Mouse (Mus musculus): ENCODE results near the gene Prrx1. TPM values are rescaled to one million over a fixed set of nuclear protein-coding genes. Genes with fewer than 3 reads are reported as not detected.

The Prrx1 gene
- total RNA-seq, 2 experiments from 2014 or later: 5.2 to 5.3 TPM

Other genes with a start within 250 kb of the Prrx1 start
- not detected for gene Mroh9, start 228.0 kb downstream of the Prrx1 start, total RNA-seq (2021)
- gene Gorab, start 90.0 kb upstream of the Prrx1 start, total RNA-seq (2021): 10 to 100 TPM; 10.1 to 10.7 TPM

Measured in left cerebral cortex, postnatal 36 days (tissue).